Mouse (Mus musculus) embryonic fibroblast, embryonic 13.5 days (primary cell): ENCODE results near the gene Acbd6. TPM values are rescaled to one million over a fixed set of nuclear protein-coding genes. Genes with fewer than 3 reads are reported as not detected.

Source experiments
- H3K27ac ChIP-seq: 2 replicates; pipeline ENCODE4 v1.5.1; 2012; ENCODE audit warnings: low read length, control low read depth, inconsistent platforms; ENCODE audit not compliant: insufficient read depth
- H3K4me1 ChIP-seq: 2 replicates; pipeline ENCODE4 v1.6.1; 2011; ENCODE audit warnings: low read length; ENCODE audit not compliant: control insufficient read depth, insufficient read depth
- H3K4me3 ChIP-seq: 2 replicates; pipeline ENCODE4 v1.5.1; 2011; ENCODE audit warnings: mild to moderate bottlenecking, control low read depth, low read length; ENCODE audit not compliant: insufficient read depth
- CTCF ChIP-seq: IDR thresholded peaks from 2 replicates; pipeline ENCODE4 v1.5.1; 2011; ENCODE audit warnings: mild to moderate bottlenecking, control low read depth, low read length, moderate library complexity, borderline replicate concordance; ENCODE audit not compliant: insufficient read depth
- POLR2A ChIP-seq: IDR thresholded peaks from 2 replicates; pipeline ENCODE4 v1.6.1; 2011; ENCODE audit warnings: low read depth, mild to moderate bottlenecking, control low read depth, low read length, moderate library complexity
- polyA plus RNA-seq: library from polyadenylated mRNA; stranded (reverse); fragments of >200 nt; gene quantifications from 2 replicates; pipeline ENCODE4 v1.2.4, GENCODE M21; 2011; ENCODE audit warnings: low read depth; ENCODE audit not compliant: missing spikeins, insufficient read length

Gene Acbd6
- polyA plus RNA-seq, 1 experiment = 59.2 TPM

DNA sequence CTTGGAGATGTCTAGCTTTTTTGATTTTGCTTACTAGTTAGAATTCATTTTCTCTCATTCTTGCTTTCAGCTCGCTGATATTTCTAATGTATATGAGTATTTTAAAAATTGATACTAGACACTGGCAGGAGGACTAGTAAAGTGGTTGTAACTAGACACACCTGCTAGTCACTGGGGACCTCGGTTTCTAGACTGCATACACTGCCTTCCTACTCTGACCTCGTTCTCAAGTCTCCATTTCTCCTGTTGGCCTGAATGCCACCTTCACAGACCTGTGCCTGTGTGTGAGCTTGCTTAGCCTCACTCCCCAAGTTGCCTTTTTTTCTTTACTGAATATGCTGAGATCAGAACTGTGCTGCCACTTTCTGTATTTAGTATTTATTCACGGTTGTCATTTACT, 131.2 kb downstream of the Acbd6 start:
- TF ChIP-seq POLR2A (no peak), CTCF (no peak)
- H3K4me3 ChIP-seq = no peak overlapping the region
- no peaks in the 10 kb centered on the region for H3K4me1 ChIP-seq
- H3K27ac ChIP-seq = no peak overlapping the region

DNA sequence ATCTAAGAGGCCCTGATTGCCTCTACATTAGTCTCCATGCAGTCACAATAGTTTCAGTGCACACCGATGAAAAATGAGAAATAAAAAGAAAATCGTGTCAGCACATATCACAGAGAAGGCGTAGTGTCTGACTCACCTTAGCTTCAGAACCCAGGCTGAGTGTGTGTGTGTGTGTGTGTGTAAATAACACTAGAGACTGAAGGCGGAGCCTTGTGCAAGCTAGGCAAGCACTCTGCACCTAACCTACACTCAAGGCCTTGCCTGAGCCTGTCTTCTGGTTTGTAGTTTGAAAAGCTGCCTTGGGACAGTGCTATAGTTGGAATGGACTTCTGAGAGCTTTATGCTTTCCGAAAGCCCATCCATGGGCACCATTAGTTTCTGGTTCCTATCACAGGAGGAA, 131.6 kb downstream of the Acbd6 start:
- TF ChIP-seq POLR2A = no peak
- no peak for TF ChIP-seq CTCF
- H3K27ac ChIP-seq = no peak overlapping the region

GRCm38 (mm10) chr1:155692230-155692629, 134.3 kb downstream of the Acbd6 start:
- H3K27ac ChIP-seq = no peak overlapping the region
- H3K4me3 ChIP-seq = no peak overlapping the region
- H3K4me1 ChIP-seq = no peaks in the 10 kb centered on the region
- TF ChIP-seq CTCF = no peak
- no peak for TF ChIP-seq POLR2A

More for the DNA sequence above, 131.6 kb downstream of the Acbd6 start:
- H3K4me3 ChIP-seq = no peak overlapping the region
- H3K4me1 ChIP-seq = no peaks in the 10 kb centered on the region

- no peaks in the 10 kb centered on the region for H3K4me1 ChIP-seq
- H3K4me3 ChIP-seq = no peak overlapping the region
- TF ChIP-seq POLR2A (no peak), CTCF (no peak)
- H3K27ac ChIP-seq = no peak overlapping the region
Observed at GRCm38 (mm10) chr1:155693026-155693425, 135.1 kb downstream of the Acbd6 start.

GRCm38 (mm10) chr1:155693443-155693842, 135.5 kb downstream of the Acbd6 start:
- no peak for TF ChIP-seq CTCF
- TF ChIP-seq POLR2A = no peak
- no peak overlapping the region for H3K4me3 ChIP-seq
- H3K27ac ChIP-seq = no peak overlapping the region
- no peaks in the 10 kb centered on the region for H3K4me1 ChIP-seq

DNA sequence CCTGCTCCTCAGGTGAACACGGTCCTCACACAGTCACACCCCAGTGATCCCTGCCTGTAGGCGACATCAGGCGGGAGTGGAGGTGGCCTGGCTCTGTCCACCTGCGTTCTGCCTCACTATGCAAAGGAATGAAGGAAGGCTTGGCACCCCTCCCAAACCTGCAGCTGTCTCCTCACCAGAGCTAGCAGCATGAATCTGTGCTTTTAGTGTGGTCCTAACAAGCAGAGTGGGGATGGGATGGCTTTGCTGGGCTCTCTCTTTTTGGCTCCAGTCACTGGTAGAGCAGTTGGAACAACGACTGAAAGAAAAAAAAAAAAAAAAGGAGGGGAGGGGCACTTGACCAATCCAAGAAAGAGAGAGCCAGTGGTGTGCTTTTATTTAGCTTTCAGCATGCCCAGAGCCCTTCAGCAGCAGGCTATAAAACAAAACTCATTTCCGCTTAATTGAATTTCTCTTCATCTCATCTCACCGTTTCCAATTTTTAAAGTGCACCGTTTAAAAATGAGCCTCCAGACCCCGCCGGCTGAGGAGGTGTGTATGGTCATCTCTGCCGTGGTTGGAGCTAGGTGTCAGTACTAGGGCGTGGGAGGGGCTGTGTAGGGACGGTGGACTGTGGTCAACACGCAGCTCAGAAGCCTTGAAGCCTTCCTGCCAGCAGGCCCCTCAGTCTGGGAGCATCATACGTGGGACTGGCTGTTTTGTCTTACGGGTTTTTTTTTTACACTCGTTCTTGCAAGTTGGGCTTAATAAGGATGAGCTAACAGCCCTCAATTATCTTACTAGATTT, 140.6 kb downstream of the Acbd6 start:
- Histone ChIP-seq H3K4me3 (no peak overlapping the region), H3K4me1 (no peaks in the 10 kb centered on the region), H3K27ac (no peak overlapping the region)
- TF ChIP-seq POLR2A (no peak), CTCF (no peak)

DNA sequence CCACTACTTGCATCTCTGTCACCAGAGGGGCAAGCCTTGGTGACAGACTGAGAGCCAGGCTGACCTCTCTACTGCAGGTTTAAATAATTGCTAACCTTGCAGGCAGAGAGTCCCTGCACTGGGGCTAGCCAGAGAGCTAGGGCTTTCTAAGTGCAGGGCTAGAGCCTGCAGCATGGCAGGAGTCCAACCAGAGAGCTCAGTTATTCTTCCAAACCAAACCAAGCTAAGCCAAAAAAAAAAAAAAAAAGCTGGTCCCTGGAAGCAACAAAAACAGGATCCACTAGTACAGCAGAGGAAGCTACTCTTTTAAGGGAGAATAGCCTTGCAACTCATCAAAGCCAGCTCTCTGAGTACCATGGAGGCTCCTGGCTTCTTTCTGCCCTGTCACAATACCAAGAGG, 143.0 kb downstream of the Acbd6 start:
- TF ChIP-seq POLR2A = no peak
- no peak for TF ChIP-seq CTCF
- no peak overlapping the region for H3K27ac ChIP-seq
- no peak overlapping the region for H3K4me3 ChIP-seq
- H3K4me1 ChIP-seq = no peaks in the 10 kb centered on the region

- TF ChIP-seq CTCF (no peak), POLR2A (no peak)
- Histone ChIP-seq H3K27ac (no peak overlapping the region), H3K4me3 (no peak overlapping the region), H3K4me1 (no peaks in the 10 kb centered on the region)
Observed at GRCm38 (mm10) chr1:155703191-155703680, 145.3 kb downstream of the Acbd6 start.

DNA sequence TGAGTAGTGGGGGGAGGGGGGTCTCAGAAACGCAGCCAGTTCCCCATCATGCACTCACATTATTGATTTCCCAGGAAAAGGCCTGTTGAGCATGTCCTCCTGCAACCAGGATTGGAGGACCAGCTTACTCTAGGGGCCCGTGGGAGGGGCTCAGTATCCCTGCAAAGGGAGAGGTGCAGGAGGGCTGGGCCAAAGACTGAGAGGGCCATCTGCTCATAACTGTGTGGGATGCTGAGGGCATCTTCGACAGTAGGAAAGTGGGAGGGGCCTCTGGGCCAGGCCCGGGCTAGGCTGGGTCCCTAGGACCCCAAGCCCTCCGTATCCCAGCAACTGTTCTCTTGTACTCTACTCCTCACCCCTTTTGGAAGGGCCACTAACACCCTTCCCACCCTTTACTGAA, 146.3 kb downstream of the Acbd6 start:
- TF ChIP-seq POLR2A (no peak), CTCF (no peak)
- Histone ChIP-seq H3K4me1 (no peaks in the 10 kb centered on the region), H3K27ac (no peak overlapping the region), H3K4me3 (no peak overlapping the region)

DNA sequence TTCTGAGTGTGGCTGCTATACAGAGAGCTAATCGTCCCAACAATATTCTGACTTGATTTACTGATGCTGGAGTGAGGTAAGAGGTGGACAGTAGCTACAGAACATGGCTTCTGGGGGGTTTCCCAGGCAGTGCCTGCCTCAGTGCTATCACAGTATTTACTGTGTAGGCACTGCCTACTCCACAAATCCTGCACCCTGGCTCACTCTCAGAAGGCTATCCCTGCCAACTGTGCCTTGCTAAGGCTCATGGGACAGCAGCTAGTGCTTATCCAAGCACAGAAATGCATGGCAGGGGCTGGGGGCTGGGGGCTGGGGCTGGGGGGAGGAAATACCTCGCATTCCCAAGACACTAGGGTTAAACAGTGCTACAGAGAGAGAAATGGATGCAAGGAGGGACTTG, 155.4 kb downstream of the Acbd6 start:
- no peak for TF ChIP-seq POLR2A
- TF ChIP-seq CTCF = no peak
- Histone ChIP-seq H3K4me1 (no peaks in the 10 kb centered on the region), H3K4me3 (no peak overlapping the region), H3K27ac (no peak overlapping the region)
